Mouse (Mus musculus): ENCODE measurements at regions not wholly inside any gene's neighbourhood (a gene's known extent, or its start where the extent isn't known, plus 50 kb on each side); places are given as distances from the start of the nearest gene placed in this dataset.

DNA sequence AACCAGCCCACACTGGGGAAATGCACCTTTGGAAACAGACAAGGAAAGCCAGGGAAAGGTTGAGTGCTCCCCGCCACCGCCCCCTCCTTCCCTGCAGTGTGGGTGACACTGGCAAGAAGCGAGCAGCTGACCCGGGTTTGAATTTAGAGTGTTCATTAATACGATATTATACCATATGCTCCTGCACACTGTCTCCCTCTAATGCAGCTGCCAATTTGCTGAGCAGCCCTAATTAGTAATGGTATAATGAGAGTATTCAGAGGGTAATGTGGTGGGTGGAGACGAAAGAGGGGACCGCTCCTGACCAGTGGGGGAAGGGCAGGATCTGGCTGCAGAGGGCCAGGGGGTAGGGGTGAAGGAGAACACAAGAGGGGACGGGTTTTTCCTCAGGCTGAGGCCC is 111.9 kb upstream of the Lhx1 start:
- no peak for DNase-seq (ENCODE audit: extremely low read depth)
- Histone ChIP-seq H3K9ac (ENCODE audit: insufficient read depth, low read depth) (no peak overlapping the region), H3K36me3 (replicated peaks in 1 of 2; ENCODE audit: control insufficient read depth in 1 of 2, insufficient read depth in 1 of 2, low read length in 1 of 2) (no peaks in the 10 kb centered on the region), H3K9me3 (replicated peaks; ENCODE audit: low read length) (no peaks in the 10 kb centered on the region), H3K27me3 (replicated peaks) (peaks cover 90% of the 10 kb centered on the region), H3K79me2 (replicated peaks; ENCODE audit: control insufficient read depth, extremely low read depth, insufficient read depth, poor library complexity, severe bottlenecking) (no peaks in the 10 kb centered on the region), H3K4me3 (replicated peaks in 1 of 3; ENCODE audit: low read depth in 2 of 3, low read length in 2 of 3, poor library complexity in 1 of 3) (no peak overlapping the region), H3K4me1 (ENCODE audit: control insufficient read depth in 1 of 2, insufficient read depth in 2 of 2) (peaks cover 0 to 3% of the 10 kb centered on the region in 2 experiments; a peak in 1 of 4 replicates), H3K27ac (ENCODE audit: insufficient read depth, low read depth) (no peak overlapping the region), H3K4me2 (ENCODE audit: insufficient read depth, low read depth, poor library complexity, severe bottlenecking) (no peak overlapping the region)
- dilution Hi-C loops (cut with MboI; ENCODE audit: extremely low pct_ligation_motif_present, extremely low pct_unique_long_range_greater_than_20kb, low sequenced_read_pairs) (no loop called here), in situ Hi-C loops (cut with MboI; ENCODE audit: low pct_ligation_motif_present, low pct_unique_long_range_greater_than_20kb, low sequenced_read_pairs) (no loop called here)
- TF ChIP-seq CTCF (conservative IDR thresholded peaks at IDR 0.05 in 1 of 2, IDR thresholded peaks at IDR 0.05 in 1 of 2; ENCODE audit: low read depth in 2 of 2, low read length in 2 of 2): no peak
- no peak for TF ChIP-seq E2F4 (IDR thresholded peaks at IDR 0.05; ENCODE audit: insufficient replicate concordance, low read depth, low read length)

DNA sequence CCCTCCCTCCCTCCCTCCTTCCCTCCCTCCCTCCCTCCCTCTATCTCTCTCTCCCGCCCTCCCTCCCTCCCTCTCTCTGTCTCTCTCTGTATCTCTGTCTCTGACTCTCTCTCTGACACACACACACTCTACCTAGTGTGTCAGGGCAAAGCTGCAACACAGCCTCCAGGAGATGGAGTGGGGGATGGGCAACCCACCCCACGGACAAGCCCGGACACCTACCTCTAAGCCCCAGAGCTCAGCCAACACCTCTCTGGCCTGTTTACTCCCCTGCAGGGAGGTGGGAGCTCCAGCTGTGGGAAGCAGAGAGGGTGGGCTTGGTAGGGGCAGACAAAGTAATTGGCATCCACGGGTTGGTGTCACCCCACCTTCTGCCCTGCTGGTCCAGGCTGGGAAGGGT is 109.7 kb upstream of the Lhx1 start:
- in situ Hi-C loops (cut with MboI; ENCODE audit: low pct_ligation_motif_present, low pct_unique_long_range_greater_than_20kb, low sequenced_read_pairs): no loop called here
- Histone ChIP-seq H3K9ac (ENCODE audit: insufficient read depth, low read depth) (no peak overlapping the region), H3K27ac (ENCODE audit: insufficient read depth, low read depth) (no peak overlapping the region), H3K36me3 (replicated peaks in 1 of 2; ENCODE audit: control insufficient read depth in 1 of 2, insufficient read depth in 1 of 2, low read length in 1 of 2) (no peaks in the 10 kb centered on the region), H3K9me3 (replicated peaks; ENCODE audit: low read length) (no peaks in the 10 kb centered on the region), H3K27me3 (replicated peaks) (peaks cover 92% of the 10 kb centered on the region), H3K4me3 (replicated peaks in 1 of 3; ENCODE audit: low read depth in 2 of 3, low read length in 2 of 3, poor library complexity in 1 of 3) (no peak overlapping the region), H3K4me2 (ENCODE audit: insufficient read depth, low read depth, poor library complexity, severe bottlenecking) (no peak overlapping the region), H3K4me1 (ENCODE audit: control insufficient read depth in 1 of 2, insufficient read depth in 2 of 2) (peaks cover 0 to 3% of the 10 kb centered on the region in 2 experiments; a peak in 1 of 4 replicates), H3K79me2 (replicated peaks; ENCODE audit: control insufficient read depth, extremely low read depth, insufficient read depth, poor library complexity, severe bottlenecking) (no peaks in the 10 kb centered on the region)
- DNase-seq (ENCODE audit: extremely low read depth): no peak
- TF ChIP-seq RAD21 (IDR thresholded peaks at IDR 0.05; ENCODE audit: low read depth, low read length) (no peak), JUN (IDR thresholded peaks at IDR 0.05; ENCODE audit: insufficient read depth, low read depth, low read length) (no peak), E2F4 (IDR thresholded peaks at IDR 0.05; ENCODE audit: insufficient replicate concordance, low read depth, low read length) (no peak), BHLHE40 (IDR thresholded peaks at IDR 0.05; ENCODE audit: low read depth, low read length) (no peak), POLR2AphosphoS2 (IDR thresholded peaks at IDR 0.05; ENCODE audit: low read depth, low read length) (no peak)
- dilution Hi-C loops (cut with MboI; ENCODE audit: extremely low pct_ligation_motif_present, extremely low pct_unique_long_range_greater_than_20kb, low sequenced_read_pairs): no loop called here

DNA sequence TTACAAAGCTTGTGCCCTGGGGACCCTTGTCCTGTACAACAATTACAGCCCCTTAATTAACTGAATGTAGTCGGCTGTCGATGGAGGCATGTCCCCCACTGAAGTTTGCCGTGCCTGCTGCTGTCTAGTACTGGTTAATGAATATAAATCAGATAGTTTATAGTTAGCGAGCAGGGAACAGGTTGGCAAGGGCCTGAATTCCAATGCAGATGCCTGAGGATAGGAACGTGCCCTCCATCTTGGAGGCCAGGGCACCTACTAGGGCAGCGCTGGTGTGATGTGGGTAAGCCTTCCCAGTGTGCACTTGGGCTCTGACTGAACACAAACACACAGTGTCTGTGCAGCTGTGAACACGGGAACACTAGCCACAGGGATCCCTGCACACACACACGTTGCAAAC is 108.0 kb upstream of the Lhx1 start:
- no peak for TF ChIP-seq BHLHE40 (IDR thresholded peaks at IDR 0.05; ENCODE audit: low read depth, low read length)
- no peak for TF ChIP-seq RAD21 (IDR thresholded peaks at IDR 0.05; ENCODE audit: low read depth, low read length)
- no peak for TF ChIP-seq TBP (conservative IDR thresholded peaks at IDR 0.05; ENCODE audit: low read depth, low read length)
- no peak for TF ChIP-seq MAZ (IDR thresholded peaks at IDR 0.05; ENCODE audit: low read depth, low read length)
- TF ChIP-seq E2F4 (IDR thresholded peaks at IDR 0.05; ENCODE audit: insufficient replicate concordance, low read depth, low read length): no peak
- TF ChIP-seq MXI1 (IDR thresholded peaks at IDR 0.05; ENCODE audit: low read depth, low read length): no peak
- no peak for TF ChIP-seq JUND (conservative IDR thresholded peaks at IDR 0.05; ENCODE audit: low read depth, low read length)
- TF ChIP-seq JUN (IDR thresholded peaks at IDR 0.05; ENCODE audit: insufficient read depth, low read depth, low read length): no peak
- no peak for TF ChIP-seq MAX (IDR thresholded peaks at IDR 0.05; ENCODE audit: low read length)
- no peak for TF ChIP-seq USF2 (conservative IDR thresholded peaks at IDR 0.05; ENCODE audit: low read depth, low read length)
- no peak for TF ChIP-seq HCFC1 (IDR thresholded peaks at IDR 0.05; ENCODE audit: low read depth, low read length)
- TF ChIP-seq PAX5 (IDR thresholded peaks at IDR 0.05; ENCODE audit: low read length): no peak
- no peak for TF ChIP-seq CTCF (conservative IDR thresholded peaks at IDR 0.05 in 1 of 2, IDR thresholded peaks at IDR 0.05 in 1 of 2; ENCODE audit: low read depth in 2 of 2, low read length in 2 of 2)
- in situ Hi-C loops (cut with MboI; ENCODE audit: low pct_ligation_motif_present, low pct_unique_long_range_greater_than_20kb, low sequenced_read_pairs): no loop called here
- Histone ChIP-seq H3K9ac (ENCODE audit: insufficient read depth, low read depth) (no peak overlapping the region), H3K4me1 (ENCODE audit: control insufficient read depth in 1 of 2, insufficient read depth in 2 of 2) (peaks cover 0 to 3% of the 10 kb centered on the region in 2 experiments; a peak in 1 of 4 replicates), H3K27ac (ENCODE audit: insufficient read depth, low read depth) (no peak overlapping the region), H3K9me3 (replicated peaks; ENCODE audit: low read length) (no peaks in the 10 kb centered on the region), H3K4me3 (replicated peaks in 1 of 3; ENCODE audit: low read depth in 2 of 3, low read length in 2 of 3, poor library complexity in 1 of 3) (no peak overlapping the region), H3K36me3 (replicated peaks in 1 of 2; ENCODE audit: control insufficient read depth in 1 of 2, insufficient read depth in 1 of 2, low read length in 1 of 2) (no peaks in the 10 kb centered on the region), H3K27me3 (replicated peaks) (peaks cover 91% of the 10 kb centered on the region), H3K79me2 (replicated peaks; ENCODE audit: control insufficient read depth, extremely low read depth, insufficient read depth, poor library complexity, severe bottlenecking) (no peaks in the 10 kb centered on the region), H3K4me2 (ENCODE audit: insufficient read depth, low read depth, poor library complexity, severe bottlenecking) (no peak overlapping the region)
- DNase-seq (ENCODE audit: extremely low read depth): no peak
- dilution Hi-C loops (cut with MboI; ENCODE audit: extremely low pct_ligation_motif_present, extremely low pct_unique_long_range_greater_than_20kb, low sequenced_read_pairs): no loop called here

Measured in CH12.LX (cell line).